Mouse (Mus musculus) myocyte (in vitro differentiated cells): ENCODE results near the gene Lipt2. TPM values are rescaled to one million over a fixed set of nuclear protein-coding genes. Genes with fewer than 3 reads are reported as not detected.

ENCODE experiments used
- H3K27me3 ChIP-seq: one replicate; pipeline ENCODE4 v1.6.1; 2011; ENCODE audit not compliant: control insufficient read depth, insufficient read depth, insufficient read length
- H3K36me3 ChIP-seq: one replicate; pipeline ENCODE4 v1.6.1; 2011; ENCODE audit not compliant: control insufficient read depth, insufficient read depth
- H3K4me2 ChIP-seq: one replicate; pipeline ENCODE4 v1.6.1; 2011; ENCODE audit warnings: low read depth, control low read depth
- H3K4me3 ChIP-seq: one replicate; pipeline ENCODE4 v1.5.1; 2011; ENCODE audit warnings: mild to moderate bottlenecking, control low read depth, moderate library complexity
- H3K79me2 ChIP-seq: one replicate; pipeline ENCODE4 v1.6.1; 2011; ENCODE audit not compliant: control insufficient read depth, insufficient read depth
- H3ac ChIP-seq: one replicate; pipeline ENCODE4 v1.6.1; 2011; ENCODE audit not compliant: control insufficient read depth, insufficient read length
- CEBPB ChIP-seq: IDR thresholded peaks from 2 replicates; pipeline ENCODE4 v1.6.1; 2011; ENCODE audit warnings: mild to moderate bottlenecking, moderate library complexity; ENCODE audit not compliant: poor library complexity, insufficient read depth, severe bottlenecking
- E2F4 ChIP-seq: IDR thresholded peaks from one replicate; pipeline ENCODE4 v1.6.1; 2011; ENCODE audit warnings: mild to moderate bottlenecking, control low read depth, moderate library complexity; ENCODE audit not compliant: insufficient read depth
- MAX ChIP-seq: IDR thresholded peaks from one replicate; pipeline ENCODE4 v1.6.1; 2011; ENCODE audit warnings: low read depth, mild to moderate bottlenecking, control low read depth
- MYOD1 ChIP-seq, 3 experiments: IDR thresholded peaks; one replicate each; pipeline ENCODE4 v1.6.1; 2011; ENCODE audit warnings: control low read depth in 2 of 3, low read depth in 2 of 3, mild to moderate bottlenecking in 2 of 3, moderate library complexity in 1 of 3; ENCODE audit not compliant: insufficient read length in 2 of 3, control insufficient read depth in 1 of 3
- MYOG ChIP-seq, 3 experiments: IDR thresholded peaks; one replicate each; pipeline ENCODE4 v1.6.1; 2011; ENCODE audit warnings: control low read depth in 2 of 3, low read depth in 2 of 3, mild to moderate bottlenecking in 2 of 3; ENCODE audit not compliant: insufficient read length in 2 of 3, control insufficient read depth in 1 of 3, insufficient read depth in 1 of 3
- POLR2A ChIP-seq: IDR thresholded peaks from one replicate; pipeline ENCODE4 v1.6.1; 2011; ENCODE audit warnings: low read depth, mild to moderate bottlenecking, control low read depth, moderate library complexity; ENCODE audit not compliant: insufficient read length
- POLR2AphosphoS2 ChIP-seq: IDR thresholded peaks from one replicate; pipeline ENCODE4 v1.6.1; 2011; ENCODE audit warnings: low read depth, control low read depth; ENCODE audit not compliant: insufficient read length
- REST ChIP-seq: IDR thresholded peaks from one replicate; pipeline ENCODE4 v1.6.1; 2011; ENCODE audit warnings: mild to moderate bottlenecking, control low read depth, moderate library complexity; ENCODE audit not compliant: insufficient read depth, insufficient read length
- SRF ChIP-seq: IDR thresholded peaks from one replicate; pipeline ENCODE4 v1.6.1; 2011; ENCODE audit warnings: low read depth; ENCODE audit not compliant: control insufficient read depth, insufficient read length
- TCF12 ChIP-seq: IDR thresholded peaks from one replicate; pipeline ENCODE4 v1.6.1; 2011; ENCODE audit warnings: mild to moderate bottlenecking, control low read depth; ENCODE audit not compliant: poor library complexity, insufficient read depth, severe bottlenecking
- TCF3 ChIP-seq: IDR thresholded peaks from one replicate; pipeline ENCODE4 v1.6.1; 2011; ENCODE audit warnings: low read depth, control low read depth; ENCODE audit not compliant: insufficient read length
- USF1 ChIP-seq: IDR thresholded peaks from one replicate; pipeline ENCODE4 v1.6.1; 2011; ENCODE audit warnings: low read depth, mild to moderate bottlenecking, control low read depth, moderate library complexity
- polyA plus RNA-seq: library from polyadenylated mRNA; unstranded; fragments of >200 nt; fragmentation: generic; extraction: Trizol; gene quantifications from one replicate; pipeline ENCODE4 v1.2.1, GENCODE M21; 2012; ENCODE audit warnings: missing spikeins

Gene Lipt2
- polyA plus RNA-seq, 1 experiment = 3.1 TPM

DNA sequence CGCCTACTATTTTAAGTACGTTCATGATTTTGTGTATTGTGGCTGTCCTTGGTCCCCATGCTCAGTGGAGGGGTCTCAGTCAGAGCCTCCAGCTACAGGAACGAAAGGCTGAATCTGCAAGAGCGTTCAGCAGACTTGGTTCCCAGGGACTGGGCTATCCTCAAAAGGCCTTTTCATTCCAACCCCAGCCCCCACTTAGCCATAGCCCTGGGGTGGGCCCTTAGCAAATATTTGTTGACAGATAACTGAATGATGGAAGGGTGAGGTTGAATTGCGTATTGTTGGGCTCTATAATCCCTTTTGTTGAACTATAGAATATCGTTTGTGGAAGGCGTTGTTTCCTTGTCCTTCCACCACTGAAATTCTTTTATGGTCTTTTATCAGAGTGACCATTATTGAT, 32.6 kb upstream of the Lipt2 start:
- Histone ChIP-seq H3K36me3 (no peaks in the 10 kb centered on the region), H3K4me3 (no peak overlapping the region), H3K79me2 (no peaks in the 10 kb centered on the region), H3ac (no peak overlapping the region), H3K27me3 (no peaks in the 10 kb centered on the region), H3K4me2 (no peak overlapping the region)
- no peak for TF ChIP-seq SRF
- no peak for TF ChIP-seq REST
- no peak for TF ChIP-seq POLR2A
- TF ChIP-seq MYOD1 (IDR thresholded peaks at IDR 0.05; ENCODE audit: control insufficient read depth in 1 of 3, insufficient read length in 2 of 3, low read depth in 2 of 3) = no peak
- TF ChIP-seq MAX = no peak
- TF ChIP-seq POLR2AphosphoS2 = no peak
- TF ChIP-seq USF1 = no peak
- no peak for TF ChIP-seq TCF12

DNA sequence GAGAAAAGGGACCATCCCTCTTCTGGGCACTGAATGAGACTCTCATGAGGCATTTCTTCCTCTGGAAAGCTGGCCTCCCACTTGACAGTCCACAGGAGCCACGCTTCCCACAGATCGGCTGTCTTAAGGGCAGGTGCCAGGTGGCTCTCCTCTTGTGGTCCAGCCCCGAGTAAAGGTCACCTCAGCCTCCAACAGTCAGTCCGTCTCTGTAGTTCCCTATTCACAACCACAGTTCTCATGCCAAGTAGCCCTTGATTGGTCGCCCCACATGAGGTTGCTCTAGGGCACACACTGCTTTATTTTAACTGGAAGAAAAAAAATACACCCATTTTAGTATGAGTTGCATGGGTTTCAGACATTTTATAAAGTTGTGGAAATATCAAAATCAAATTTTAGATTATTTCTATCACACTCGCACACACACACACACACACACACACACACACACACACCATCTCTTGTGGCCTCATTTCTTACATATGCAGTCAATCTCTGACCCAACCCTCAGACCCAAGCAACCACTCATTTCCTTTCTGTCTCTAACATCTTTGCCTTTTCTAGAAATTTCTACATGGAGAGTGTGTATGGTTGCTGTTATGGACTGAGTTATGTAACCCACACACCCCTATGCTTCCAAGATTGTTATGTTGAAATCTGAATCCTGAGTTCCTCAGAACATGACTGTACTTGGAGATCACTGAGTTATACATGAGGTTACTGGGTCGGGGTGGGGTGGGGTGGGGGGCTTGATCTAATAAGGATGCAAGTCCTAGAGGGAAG, 30.6 kb upstream of the Lipt2 start:
- TF ChIP-seq MYOD1 (IDR thresholded peaks at IDR 0.05; ENCODE audit: control insufficient read depth in 1 of 3, insufficient read length in 2 of 3, low read depth in 2 of 3) (no peak), SRF (no peak), MAX (no peak), TCF12 (no peak), POLR2AphosphoS2 (no peak), REST (no peak), POLR2A (no peak), USF1 (no peak)
- H3K4me3 ChIP-seq = no peak overlapping the region
- H3K79me2 ChIP-seq = no peaks in the 10 kb centered on the region
- no peaks in the 10 kb centered on the region for H3K27me3 ChIP-seq
- no peak overlapping the region for H3ac ChIP-seq
- no peak overlapping the region for H3K4me2 ChIP-seq
- no peaks in the 10 kb centered on the region for H3K36me3 ChIP-seq

DNA sequence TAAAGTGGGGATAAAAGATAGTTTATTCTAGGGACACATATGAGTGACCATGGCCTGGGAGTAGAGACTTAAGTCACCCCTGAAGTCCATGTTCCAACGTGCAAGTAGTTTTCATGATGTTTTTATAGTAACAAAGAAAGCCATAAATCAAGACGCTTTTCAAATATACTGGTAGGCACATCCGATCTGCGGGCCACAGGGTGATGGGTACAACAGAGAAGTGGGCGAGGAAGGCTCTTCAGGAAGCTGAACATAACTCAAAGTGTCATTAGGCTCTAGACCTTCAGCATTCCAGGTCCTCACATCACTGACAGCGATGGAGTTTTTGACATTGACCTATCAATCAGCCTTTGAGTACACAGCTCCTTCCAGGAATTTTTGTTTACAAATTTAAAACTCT, 28.5 kb upstream of the Lipt2 start:
- Histone ChIP-seq H3K27me3 (no peaks in the 10 kb centered on the region), H3K4me2 (no peak overlapping the region), H3K79me2 (no peaks in the 10 kb centered on the region), H3K4me3 (no peak overlapping the region), H3K36me3 (no peaks in the 10 kb centered on the region), H3ac (no peak overlapping the region)
- TF ChIP-seq USF1 (no peak), E2F4 (no peak), REST (no peak), CEBPB (no peak), POLR2AphosphoS2 (no peak), POLR2A (no peak), SRF (no peak), MYOG (IDR thresholded peaks at IDR 0.05; ENCODE audit: control insufficient read depth in 1 of 3, insufficient read depth in 1 of 3, insufficient read length in 2 of 3, low read depth in 2 of 3) (no peak), MYOD1 (IDR thresholded peaks at IDR 0.05; ENCODE audit: control insufficient read depth in 1 of 3, insufficient read length in 2 of 3, low read depth in 2 of 3) (no peak), MAX (no peak), TCF3 (no peak), TCF12 (no peak)

DNA sequence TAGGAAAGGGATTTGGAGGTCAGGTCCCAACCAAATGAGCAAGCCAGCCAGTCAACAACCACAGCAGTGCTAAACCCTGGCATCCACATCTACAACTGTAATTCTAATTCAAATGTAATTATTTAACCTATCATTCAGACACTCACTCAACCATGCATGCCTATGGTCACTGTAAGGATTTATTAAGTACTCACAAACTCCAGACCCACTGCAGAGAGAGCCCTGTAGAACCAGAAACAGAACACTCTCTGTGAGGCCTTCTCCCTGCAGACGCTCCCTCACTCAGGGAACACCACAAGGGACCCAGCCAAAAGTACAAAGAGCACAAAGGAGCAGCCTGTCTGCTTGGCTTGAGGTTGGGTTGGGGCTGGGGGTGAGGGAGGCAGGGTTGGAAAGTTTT, 26.7 kb upstream of the Lipt2 start:
- H3K4me3 ChIP-seq = no peak overlapping the region
- TF ChIP-seq CEBPB (no peak), REST (no peak), SRF (no peak), TCF3 (no peak), USF1 (no peak), POLR2AphosphoS2 (no peak), TCF12 (no peak), E2F4 (no peak), POLR2A (no peak), MYOG (IDR thresholded peaks at IDR 0.05; ENCODE audit: control insufficient read depth in 1 of 3, insufficient read depth in 1 of 3, insufficient read length in 2 of 3, low read depth in 2 of 3) (no peak), MYOD1 (IDR thresholded peaks at IDR 0.05; ENCODE audit: control insufficient read depth in 1 of 3, insufficient read length in 2 of 3, low read depth in 2 of 3) (no peak), MAX (no peak)
- no peaks in the 10 kb centered on the region for H3K79me2 ChIP-seq
- no peaks in the 10 kb centered on the region for H3K36me3 ChIP-seq
- no peaks in the 10 kb centered on the region for H3K27me3 ChIP-seq
- H3K4me2 ChIP-seq = no peak overlapping the region
- no peak overlapping the region for H3ac ChIP-seq

DNA sequence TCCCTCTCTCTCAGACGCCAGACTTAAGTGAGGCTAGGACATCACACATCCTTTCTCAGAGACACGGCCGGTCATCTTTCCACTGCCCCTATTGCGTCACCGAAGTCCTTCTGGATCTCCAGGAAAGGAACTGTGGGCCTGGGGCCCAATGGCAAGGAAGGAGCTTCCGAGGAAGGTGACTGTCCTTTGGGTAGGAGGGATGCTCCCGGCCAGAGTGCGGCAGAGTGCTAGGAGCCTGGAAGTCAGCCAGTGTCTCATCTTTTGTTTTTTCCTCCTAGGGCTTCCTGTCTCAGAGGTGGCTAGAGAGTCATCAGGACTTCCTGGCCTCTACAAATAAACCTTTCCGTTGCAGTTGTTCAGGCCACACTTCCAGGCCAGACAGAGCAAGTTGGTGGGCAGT, 22.0 kb upstream of the Lipt2 start:
- TF ChIP-seq POLR2A (no peak), SRF (no peak), POLR2AphosphoS2 (no peak), MYOG (IDR thresholded peaks at IDR 0.05; ENCODE audit: control insufficient read depth in 1 of 3, insufficient read depth in 1 of 3, insufficient read length in 2 of 3, low read depth in 2 of 3) (no peak), TCF3 (no peak), MAX (no peak), TCF12 (no peak), MYOD1 (IDR thresholded peaks at IDR 0.05; ENCODE audit: control insufficient read depth in 1 of 3, insufficient read length in 2 of 3, low read depth in 2 of 3) (no peak), E2F4 (no peak), REST (no peak), USF1 (no peak), CEBPB (no peak)
- no peaks in the 10 kb centered on the region for H3K79me2 ChIP-seq
- H3K4me2 ChIP-seq = no peak overlapping the region
- H3K36me3 ChIP-seq = no peaks in the 10 kb centered on the region
- H3K27me3 ChIP-seq = no peaks in the 10 kb centered on the region
- no peak overlapping the region for H3K4me3 ChIP-seq
- H3ac ChIP-seq = no peak overlapping the region
